Mouse (Mus musculus) heart, adult 2 months (tissue): ENCODE data around the gene Dbndd2. TPM values are rescaled to one million over a fixed set of nuclear protein-coding genes. Genes with fewer than 3 reads are reported as not detected.

ENCODE experiments used
- DNase-seq, 2 experiments: peaks; one replicate each; pipeline ENCODE4 v3.0.0; 2021
- H3K27ac ChIP-seq: fragments of 200-600 bp; 2 replicates; pipeline ENCODE4 v1.8.1; 2022
- H3K27me3 ChIP-seq: fragments of 200-500 bp; 2 replicates; pipeline ENCODE4 v1.6.1; 2012; ENCODE audit warnings: mild to moderate bottlenecking, low read length, inconsistent platforms, mixed read lengths; ENCODE audit not compliant: control insufficient read depth, insufficient read depth
- H3K36me3 ChIP-seq: fragments of 200-500 bp; 2 replicates; pipeline ENCODE4 v1.6.1; 2012; ENCODE audit warnings: low read length, inconsistent platforms; ENCODE audit not compliant: control insufficient read depth, insufficient read depth
- H3K4me1 ChIP-seq: fragments of 200-500 bp; 2 replicates; pipeline ENCODE4 v1.6.1; 2011; ENCODE audit warnings: low read length; ENCODE audit not compliant: control insufficient read depth, insufficient read depth
- H3K4me3 ChIP-seq: fragments of 200-600 bp; 2 replicates; pipeline ENCODE4 v1.8.1; 2022
- H3K79me2 ChIP-seq: fragments of 200-500 bp; replicated peaks from 2 replicates; pipeline ENCODE4 v1.6.1; 2012; ENCODE audit warnings: mild to moderate bottlenecking, inconsistent platforms, low read length, moderate library complexity, mixed read lengths; ENCODE audit not compliant: control insufficient read depth, insufficient read depth
- H3K9ac ChIP-seq: fragments of 200-500 bp; 2 replicates; pipeline ENCODE4 v1.6.1; 2012; ENCODE audit warnings: low read depth, mild to moderate bottlenecking, control low read depth, inconsistent platforms, low read length, mixed read lengths
- CTCF ChIP-seq: fragments of 200-600 bp; IDR thresholded peaks from 2 replicates; pipeline ENCODE4 v1.8.1; 2022; ENCODE audit warnings: antibody characterized with exemption, mild to moderate bottlenecking, moderate library complexity
- EP300 ChIP-seq: fragments of 200-500 bp; IDR thresholded peaks from 2 replicates; pipeline ENCODE4 v1.6.1; 2011; ENCODE audit warnings: low read depth, low read length, control low read depth; ENCODE audit not compliant: insufficient read depth
- POLR2A ChIP-seq: fragments of 200-500 bp; IDR thresholded peaks from 2 replicates; pipeline ENCODE4 v1.6.1; 2011; ENCODE audit warnings: mild to moderate bottlenecking, low read depth, low read length, control low read depth; ENCODE audit not compliant: insufficient read depth
- WGBS: fragments of 180-500 bp; shearing (Covaris S2); methylation state at CpG from one replicate; pipeline ENCODE4 v1.1.7; 2018; 5-methylcytosine and 5-hydroxymethylcytosine counted together
- intact Hi-C: fragments of 180-260 bp; cut with DNase I; formaldehyde crosslinking; loops from one replicate; pipeline ENCODE4 v1.15.1; 2025
- polyA plus RNA-seq: library from polyadenylated mRNA; depleted of rRNA; stranded (reverse); fragments of >200 nt; gene quantifications from 2 replicates; pipeline ENCODE4 v1.2.3, GENCODE M21; 2012
- total RNA-seq, 2 experiments: library from RNA; stranded (reverse); gene quantifications; 2 replicates each; pipeline ENCODE4 v1.2.3; 2021

The Dbndd2 gene
- total and polyA plus RNA-seq, 3 experiments: 8.0 to 17.9 (median 10.3) TPM

DNA sequence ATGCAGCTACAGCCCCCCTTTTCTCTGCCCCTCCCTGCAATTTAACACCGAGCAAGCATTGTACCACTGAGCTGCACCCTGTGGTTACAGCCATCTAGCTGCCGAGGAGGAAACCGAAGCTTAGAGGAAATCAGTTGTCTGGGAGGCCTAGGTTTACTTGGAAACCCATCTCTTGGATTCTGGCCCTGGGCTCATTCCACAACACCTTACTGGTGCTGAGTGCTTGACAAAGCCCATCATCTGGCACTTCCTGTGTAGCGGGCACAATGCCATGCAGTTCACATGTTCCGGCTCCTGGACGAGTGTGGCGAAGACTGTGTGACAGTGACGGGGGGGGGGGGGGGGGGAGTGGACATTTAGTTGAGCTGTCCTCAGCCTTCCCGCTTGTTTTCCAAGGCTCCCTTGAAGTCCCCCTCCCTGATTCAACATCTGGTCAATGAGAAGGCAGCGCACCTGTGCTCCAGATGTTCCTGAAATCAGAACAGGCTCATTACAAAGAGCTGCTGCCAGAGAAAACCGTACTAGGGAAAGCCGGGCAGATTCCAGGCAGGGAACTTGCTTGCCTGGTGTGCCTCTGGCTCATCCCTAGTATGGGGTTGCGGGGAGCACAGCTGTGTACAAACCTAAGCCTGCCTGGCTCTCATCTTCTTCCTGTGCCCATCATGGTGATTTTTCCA lies 33.8 kb upstream of the Dbndd2 start:
- WGBS: 27% methylated on average over 13 of the region's 13 CpGs
- H3K36me3 ChIP-seq: no peaks in the 10 kb centered on the region
- peak; percentile 75 to 77 for DNase-seq
- H3K4me1 ChIP-seq: peaks cover 16% of the 10 kb centered on the region
- H3K27ac ChIP-seq: no peak overlapping the region
- H3K9ac ChIP-seq: no peak overlapping the region
- H3K79me2 ChIP-seq: no peaks in the 10 kb centered on the region
- no peaks in the 10 kb centered on the region for H3K27me3 ChIP-seq
- intact Hi-C loops: no loop called here
- peak; percentile 95 for TF ChIP-seq EP300
- no peak for TF ChIP-seq POLR2A
- H3K4me3 ChIP-seq: no peak overlapping the region

DNA sequence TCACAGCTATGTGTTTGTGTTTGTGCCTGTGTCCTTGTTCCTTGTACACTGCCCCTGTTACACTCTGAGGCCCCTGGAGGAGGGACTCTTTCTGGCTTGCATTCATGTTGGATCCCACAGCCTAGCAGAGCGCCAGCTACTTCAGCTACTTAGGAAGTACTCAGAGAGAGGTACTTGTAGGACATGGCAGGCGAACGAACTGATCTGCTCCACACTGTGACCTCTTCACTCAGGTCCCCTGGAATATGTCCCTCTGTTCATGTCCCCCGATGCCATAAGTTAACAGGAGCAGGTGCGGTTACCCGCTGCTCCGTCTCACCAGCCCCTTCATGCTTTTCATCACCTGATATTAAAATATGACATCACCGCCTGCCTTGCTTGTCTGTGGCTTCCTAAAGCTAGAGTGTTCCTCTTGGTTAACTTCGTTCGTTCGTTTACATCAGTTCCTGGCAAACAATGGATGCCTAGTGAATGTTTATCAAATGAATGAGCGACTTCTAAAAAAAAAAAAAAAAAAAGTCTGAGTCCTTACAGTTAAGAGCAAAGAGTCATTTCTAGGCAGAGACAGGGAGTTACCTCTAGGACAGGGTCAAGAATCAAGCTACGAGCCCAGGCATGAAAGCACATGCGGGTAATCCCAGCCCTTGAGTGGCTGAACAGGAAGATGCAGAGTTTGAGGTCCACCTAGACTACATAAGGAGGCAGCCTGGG lies 32.7 kb upstream of the Dbndd2 start:
- Histone ChIP-seq H3K9ac (no peak overlapping the region), H3K79me2 (no peaks in the 10 kb centered on the region), H3K27me3 (no peaks in the 10 kb centered on the region), H3K4me1 (peaks cover 16% of the 10 kb centered on the region), H3K27ac (no peak overlapping the region; the same call in 1 of the 2 replicates), H3K36me3 (no peaks in the 10 kb centered on the region), H3K4me3 (no peak overlapping the region)
- 40% methylated on average over 14 of the region's 14 CpGs for WGBS
- intact Hi-C loops: no loop called here
- DNase-seq: peak in 1 of 2 experiments; percentile 62
- TF ChIP-seq POLR2A: 0 out of 2 replicates have a peak, but pooled peaks have one; percentile 11
- peak; percentile 55; the same call in 1 of the 2 replicates for TF ChIP-seq EP300
- TF ChIP-seq CTCF: no peak

DNA sequence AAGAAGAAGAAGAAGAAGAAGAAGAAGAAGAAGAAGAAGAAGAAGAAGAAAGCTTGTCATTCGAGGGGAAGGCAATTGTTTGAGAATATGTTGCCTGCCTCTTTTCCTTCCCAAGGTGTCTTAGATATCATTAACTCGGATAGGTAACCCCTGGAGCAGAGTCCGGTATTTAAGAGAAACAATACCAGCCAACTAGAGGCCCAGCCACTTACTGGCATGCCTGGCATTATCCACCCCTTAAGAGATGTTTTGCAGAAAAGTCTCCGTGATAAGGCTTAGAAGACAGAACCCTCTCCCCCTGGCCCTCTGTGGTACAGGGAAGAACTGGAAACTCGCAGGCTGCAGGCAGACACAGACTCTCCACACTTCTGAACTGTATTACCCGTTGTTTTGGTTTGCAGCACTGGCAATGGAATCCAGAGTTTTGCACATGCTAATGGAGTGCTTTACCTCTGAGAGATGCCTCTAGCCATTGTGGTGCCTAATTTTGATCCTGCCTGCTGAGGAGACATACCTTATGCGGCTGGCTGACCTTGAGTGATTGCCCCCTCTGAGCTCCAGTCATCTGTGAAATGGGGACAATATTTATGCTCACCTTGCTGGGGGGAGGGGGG lies 31.9 kb upstream of the Dbndd2 start:
- WGBS: 80% methylated on average over 7 of the region's 7 CpGs
- H3K4me3 ChIP-seq: no peak overlapping the region
- H3K27me3 ChIP-seq: no peaks in the 10 kb centered on the region
- H3K36me3 ChIP-seq: no peaks in the 10 kb centered on the region
- no peak overlapping the region for H3K27ac ChIP-seq
- H3K79me2 ChIP-seq: no peaks in the 10 kb centered on the region
- no peak overlapping the region for H3K9ac ChIP-seq
- peaks cover 16% of the 10 kb centered on the region for H3K4me1 ChIP-seq
- DNase-seq: peak in 1 of 2 experiments; percentile 2
- intact Hi-C loops: no loop called here
- no peak for TF ChIP-seq POLR2A
- no peak for TF ChIP-seq EP300
- TF ChIP-seq CTCF: no peak

DNA sequence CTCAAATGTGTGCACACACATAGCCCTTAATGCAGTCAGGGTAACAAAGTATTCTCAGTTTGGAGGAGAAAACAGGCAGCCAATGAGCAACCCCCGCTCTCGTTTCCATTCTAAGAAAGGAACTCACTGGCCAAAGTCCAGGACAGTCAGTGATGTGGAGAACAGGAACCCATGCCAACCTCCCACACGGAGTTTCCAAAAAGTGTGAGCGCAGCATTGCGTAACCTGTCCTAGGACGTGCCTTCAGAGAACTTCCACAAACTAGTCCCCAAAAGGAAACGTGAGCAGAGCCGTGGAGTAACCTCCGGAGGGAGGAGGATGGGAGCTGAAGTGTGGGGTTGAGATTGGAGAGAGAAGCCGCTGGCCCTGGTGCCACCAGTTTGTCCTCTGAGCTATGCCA lies 31.1 kb upstream of the Dbndd2 start:
- TF ChIP-seq CTCF (no peak), EP300 (peak; percentile 90)
- Histone ChIP-seq H3K36me3 (no peaks in the 10 kb centered on the region), H3K27ac (peak overlapping the region; percentile 53), H3K4me1 (peaks cover 16% of the 10 kb centered on the region), H3K4me3 (no peak overlapping the region), H3K79me2 (no peaks in the 10 kb centered on the region), H3K9ac (no peak overlapping the region), H3K27me3 (no peaks in the 10 kb centered on the region)
- WGBS: 10% methylated on average over 10 of the region's 10 CpGs
- intact Hi-C loops: no loop called here
- peak; percentile 77 to 88 for DNase-seq

DNA sequence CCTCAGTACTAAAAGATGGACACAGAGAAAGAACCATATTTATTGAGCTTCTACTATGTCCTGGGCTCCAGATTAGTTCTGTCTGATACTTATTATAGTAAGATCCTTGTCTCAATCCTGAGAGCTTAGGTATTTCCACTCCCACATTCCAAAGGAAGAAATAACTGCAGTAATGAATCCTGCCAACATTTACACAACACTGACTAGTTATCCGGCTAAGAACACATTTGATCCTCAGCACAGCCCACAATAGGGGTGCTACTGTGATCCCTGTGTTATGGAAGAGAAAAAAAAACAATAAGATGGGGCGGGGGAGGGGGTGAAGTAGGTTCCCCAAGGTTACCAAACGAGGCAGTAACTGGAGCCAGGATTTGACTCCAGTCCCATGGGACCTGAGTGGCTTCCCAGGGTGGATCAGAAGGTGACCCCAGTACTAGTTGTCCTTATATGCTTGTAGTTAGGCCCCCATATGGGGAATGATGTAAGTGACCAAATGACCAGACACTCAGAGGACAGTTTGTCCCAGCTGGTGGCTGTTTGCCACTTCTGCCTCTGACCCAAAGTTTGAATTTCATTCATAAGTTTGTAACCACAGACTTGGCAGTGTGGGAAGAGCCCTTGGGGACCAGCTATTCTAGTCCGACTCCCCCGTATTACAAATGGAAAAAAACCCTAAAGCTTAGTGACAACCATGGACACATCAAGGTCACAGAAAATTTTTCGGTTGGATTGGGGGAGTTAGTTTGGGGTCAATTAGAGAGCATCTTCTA lies 30.3 kb upstream of the Dbndd2 start:
- Histone ChIP-seq H3K79me2 (no peaks in the 10 kb centered on the region), H3K4me1 (peaks cover 16% of the 10 kb centered on the region), H3K4me3 (no peak overlapping the region), H3K27me3 (no peaks in the 10 kb centered on the region), H3K36me3 (no peaks in the 10 kb centered on the region), H3K9ac (no peak overlapping the region), H3K27ac (peak overlapping the region; percentile 53)
- TF ChIP-seq CTCF: no peak
- no peak for TF ChIP-seq POLR2A
- 0 out of 2 replicates have a peak, but pooled peaks have one; percentile 14 for TF ChIP-seq EP300
- peak; percentile 61 to 68 for DNase-seq
- intact Hi-C loops: loop anchor here (2.0 kb wide), 1 partner anchor 39 kb away; no protein-coding TSS in a partner anchor
- 47% methylated on average over 6 of the region's 6 CpGs for WGBS
